Mouse (Mus musculus) common myeloid progenitor, adult 5-6 weeks (primary cell): ENCODE results near the gene Cldn10. TPM values are rescaled to one million over a fixed set of nuclear protein-coding genes. Genes with fewer than 3 reads are reported as not detected.
A peak's percentile ranks its signal among the peaks of the same experiment; 100 is the strongest.

Source experiments
- ATAC-seq: replicated peaks from 2 replicates; pipeline ENCODE4 v1.8.0; 2016; ENCODE audit warnings: low read depth, mild to moderate bottlenecking, moderate TSS enrichment, inconsistent platforms; ENCODE audit not compliant: poor library complexity, severe bottlenecking
- total RNA-seq: library from RNA; stranded (forward); fragments of 200-1000, 187-1606 nt; gene quantifications from 2 replicates; pipeline ENCODE4 v1.2.3, GENCODE M21; 2017

The Cldn10 gene
- total RNA-seq, 1 experiment from 2014 or later: 0.05 TPM

GRCm38 (mm10) chr14:118903397-118903796 lies 115.7 kb downstream of the Cldn10 start:
- ATAC-seq: no peak

- no peak for ATAC-seq
Observed at GRCm38 (mm10) chr14:118903867-118904562, 116.3 kb downstream of the Cldn10 start.

GRCm38 (mm10) chr14:118907592-118907991 lies 119.9 kb downstream of the Cldn10 start:
- ATAC-seq: no peak

GRCm38 (mm10) chr14:118909872-118910271 lies 122.2 kb downstream of the Cldn10 start:
- no peak for ATAC-seq

GRCm38 (mm10) chr14:118910332-118911222 lies 122.9 kb downstream of the Cldn10 start:
- peak; percentile 72 for ATAC-seq

- ATAC-seq: no peak
Observed at GRCm38 (mm10) chr14:118911521-118911920, 123.8 kb downstream of the Cldn10 start.

- peak; percentile 59 for ATAC-seq
Observed at GRCm38 (mm10) chr14:118913651-118914050, 125.9 kb downstream of the Cldn10 start.

- ATAC-seq: peak; percentile 71
Observed at GRCm38 (mm10) chr14:118919025-118919424, 131.3 kb downstream of the Cldn10 start.

- no peak for ATAC-seq
Observed at GRCm38 (mm10) chr14:118920654-118921053, 132.9 kb downstream of the Cldn10 start.

- ATAC-seq: no peak
Observed at GRCm38 (mm10) chr14:118922251-118922650, 134.5 kb downstream of the Cldn10 start.

- ATAC-seq: peak; percentile 57
Observed at GRCm38 (mm10) chr14:118922667-118923184, 135.0 kb downstream of the Cldn10 start.

Other genes starting within 250 kb of the Cldn10 start
- gene Abcc4, start 81.7 kb upstream of the Cldn10 start, total RNA-seq: 15.0 and 17.6 TPM in 2 replicates
- 0.32 and 1.6 TPM in 2 replicates for gene Dzip1, start 137.6 kb downstream of the Cldn10 start, total RNA-seq
- gene Dnajc3, start 150.1 kb downstream of the Cldn10 start, total RNA-seq: 64.8 and 74.5 TPM in 2 replicates